Mouse (Mus musculus) CH12.LX (cell line): ENCODE results near the gene Rab2b.

Experiments used
- BHLHE40 ChIP-seq: IDR thresholded peaks from 2 replicates; pipeline ENCODE4 v1.6.1; 2011; ENCODE audit warnings: mild to moderate bottlenecking, low read depth, low read length, improper control_type of control experiment
- CHD1 ChIP-seq: IDR thresholded peaks from 2 replicates; pipeline ENCODE4 v1.6.1; 2012; ENCODE audit warnings: low read depth, low read length, improper control_type of control experiment, inconsistent platforms
- CTCF ChIP-seq, 2 experiments: IDR thresholded peaks in 1 of 2; conservative IDR thresholded peaks in 1 of 2; 2 replicates each; pipeline ENCODE4 v1.5.1; 2011 to 2012; ENCODE audit warnings: low read depth in 2 of 2, low read length in 2 of 2, improper control_type of control experiment in 1 of 2, inconsistent platforms in 1 of 2, mild to moderate bottlenecking in 1 of 2, moderate library complexity in 1 of 2
- EP300 ChIP-seq: IDR thresholded peaks from 2 replicates; pipeline ENCODE4 v1.6.1; 2011; ENCODE audit warnings: low read length, improper control_type of control experiment
- HCFC1 ChIP-seq: IDR thresholded peaks from 2 replicates; pipeline ENCODE4 v1.6.1; 2012; ENCODE audit warnings: low read depth, mild to moderate bottlenecking, inconsistent platforms, low read length, improper control_type of control experiment
- MAX ChIP-seq: IDR thresholded peaks from 2 replicates; pipeline ENCODE4 v1.6.1; 2011; ENCODE audit warnings: low read length, improper control_type of control experiment
- MYC ChIP-seq: IDR thresholded peaks from 2 replicates; pipeline ENCODE4 v1.6.1; 2011; ENCODE audit warnings: low read depth, mild to moderate bottlenecking, improper control_type of control experiment, low read length
- NELFE ChIP-seq: IDR thresholded peaks from 2 replicates; pipeline ENCODE4 v1.6.1; 2011; ENCODE audit warnings: low read depth, low read length, improper control_type of control experiment
- NRF1 ChIP-seq: IDR thresholded peaks from 2 replicates; pipeline ENCODE4 v1.6.1; 2014; ENCODE audit warnings: low read depth, mild to moderate bottlenecking, inconsistent platforms, low read length, improper control_type of control experiment, moderate library complexity
- POLR2A ChIP-seq: IDR thresholded peaks from 2 replicates; pipeline ENCODE4 v1.6.1; 2011; ENCODE audit warnings: low read depth, mild to moderate bottlenecking, improper control_type of control experiment, low read length
- SIN3A ChIP-seq: IDR thresholded peaks from 2 replicates; pipeline ENCODE4 v1.6.1; 2012; ENCODE audit warnings: low read length, improper control_type of control experiment, inconsistent platforms
- USF1 ChIP-seq: IDR thresholded peaks from 2 replicates; pipeline ENCODE4 v1.6.1; 2014; ENCODE audit warnings: low read depth, mild to moderate bottlenecking, inconsistent platforms, low read length, improper control_type of control experiment
- ZMIZ1 ChIP-seq: IDR thresholded peaks from 2 replicates; pipeline ENCODE4 v1.6.1; 2012; ENCODE audit warnings: low read depth, mild to moderate bottlenecking, inconsistent platforms, low read length, improper control_type of control experiment

GRCm38 (mm10) chr14:52306100-52306499 lies 26.8 kb upstream of the Rab2b start:
- TF ChIP-seq POLR2A (no peak), HCFC1 (no peak), USF1 (no peak), MAX (no peak), BHLHE40 (no peak), SIN3A (no peak), NRF1 (no peak), CTCF (conservative IDR thresholded peaks at IDR 0.05 in 1 of 2, IDR thresholded peaks at IDR 0.05 in 1 of 2; ENCODE audit: low read depth in 2 of 2, low read length in 2 of 2) (no peak), NELFE (no peak), MYC (no peak), EP300 (no peak), ZMIZ1 (no peak), CHD1 (no peak)
